Mouse (Mus musculus) embryo, embryonic 11 days (tissue): ENCODE measurements around the gene Osm.
A peak's percentile ranks its signal among the peaks of the same experiment; 100 is the strongest.

ENCODE experiments used
- DNase-seq: peaks from one replicate; pipeline ENCODE4 v3.0.0-alpha.2; 2015

The Osm gene

DNA sequence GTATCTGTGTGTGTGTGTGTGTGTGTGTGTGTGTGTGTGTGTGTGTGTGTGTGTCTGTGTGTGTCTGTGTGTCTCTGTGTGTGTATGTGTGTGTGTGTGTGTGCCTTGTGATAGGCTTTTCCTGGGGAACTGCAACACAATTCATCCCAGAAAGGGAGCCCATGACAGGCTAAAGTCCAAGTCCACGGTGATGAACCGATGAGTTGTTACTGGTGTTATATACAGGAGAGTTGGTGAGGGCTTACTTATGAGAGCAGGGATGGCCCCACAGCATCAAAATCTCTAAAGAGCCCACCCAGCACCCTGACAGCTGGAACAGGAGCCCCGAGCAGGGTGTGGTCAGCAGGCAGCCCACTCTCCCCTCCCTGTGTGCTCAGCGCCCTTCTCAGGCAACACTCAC is 5.0 kb downstream of the Osm start:
- no peak for DNase-seq

DNA sequence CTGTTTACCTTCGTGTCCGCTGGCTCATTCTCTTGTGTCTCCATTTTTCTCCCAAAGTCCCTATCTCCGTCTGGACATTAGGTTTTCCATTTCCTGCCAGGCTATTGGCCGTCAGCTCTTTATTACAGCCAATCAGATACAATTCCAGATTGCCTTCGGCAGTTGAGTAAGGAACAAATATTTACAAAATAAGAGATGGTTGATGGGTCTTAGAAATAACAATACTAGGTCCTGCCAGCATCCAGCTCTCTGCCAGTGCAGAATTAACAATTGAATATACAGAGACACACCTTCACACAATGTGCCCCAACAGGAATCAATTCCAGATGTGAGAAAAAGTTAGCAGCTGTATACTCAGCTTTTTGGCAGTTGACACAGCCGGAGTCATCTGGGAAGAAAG is 9.9 kb downstream of the Osm start:
- no peak for DNase-seq

DNA sequence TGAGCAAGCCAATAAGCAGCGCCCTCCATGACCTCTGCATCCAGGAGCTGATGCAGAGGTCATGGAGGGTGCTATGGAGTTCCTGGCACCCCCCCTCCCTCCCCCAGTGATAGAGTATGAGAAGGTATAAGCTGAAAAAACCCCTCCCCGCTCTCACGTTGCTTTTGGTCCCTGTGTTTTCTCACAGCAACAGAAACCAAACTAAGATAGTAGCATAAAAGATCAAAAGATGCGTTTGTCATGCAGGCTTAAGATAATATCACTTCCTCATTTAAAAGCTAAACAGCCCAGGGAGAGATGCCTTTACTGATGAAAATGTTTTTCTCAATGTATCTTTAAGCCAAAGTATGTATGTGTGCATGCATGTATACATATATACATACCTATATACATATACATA is 10.4 kb downstream of the Osm start:
- no peak for DNase-seq

DNA sequence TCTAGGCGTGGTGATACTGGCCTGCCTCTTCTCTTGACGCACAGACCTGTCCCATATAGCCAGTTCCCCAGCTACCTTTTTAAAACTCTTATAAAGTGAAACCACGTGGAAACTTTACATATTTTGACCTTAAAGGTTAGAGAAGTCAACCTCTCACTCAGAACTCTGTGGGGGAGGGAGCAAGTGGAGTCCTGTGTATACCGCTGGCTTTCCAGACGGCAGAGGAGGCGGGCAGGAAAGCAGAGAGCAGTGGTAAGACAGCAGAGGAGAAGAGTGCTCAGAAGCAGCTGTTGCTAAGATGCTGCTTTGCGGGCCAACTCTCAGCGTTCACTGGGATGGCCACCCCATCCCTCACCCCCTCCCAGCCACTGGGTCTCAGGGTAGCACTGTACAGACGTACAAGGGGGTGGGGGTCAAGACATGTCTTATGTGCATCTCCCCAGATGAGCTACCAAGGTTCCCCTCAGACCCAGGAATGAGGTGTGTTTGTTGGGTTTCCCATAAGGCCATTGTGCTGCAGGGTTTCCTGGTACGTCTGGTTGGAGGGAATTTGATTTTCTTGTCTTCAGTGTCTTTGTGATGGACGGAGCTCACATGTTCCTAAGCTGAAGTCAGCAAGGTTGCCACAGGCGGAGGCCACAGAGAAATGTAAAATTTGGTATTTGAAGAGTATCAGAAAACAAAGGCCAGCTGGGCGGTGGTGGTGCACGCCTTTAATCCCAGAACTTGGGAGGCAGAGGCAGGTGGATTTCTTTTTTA is 11.2 kb downstream of the Osm start:
- DNase-seq: no peak

DNA sequence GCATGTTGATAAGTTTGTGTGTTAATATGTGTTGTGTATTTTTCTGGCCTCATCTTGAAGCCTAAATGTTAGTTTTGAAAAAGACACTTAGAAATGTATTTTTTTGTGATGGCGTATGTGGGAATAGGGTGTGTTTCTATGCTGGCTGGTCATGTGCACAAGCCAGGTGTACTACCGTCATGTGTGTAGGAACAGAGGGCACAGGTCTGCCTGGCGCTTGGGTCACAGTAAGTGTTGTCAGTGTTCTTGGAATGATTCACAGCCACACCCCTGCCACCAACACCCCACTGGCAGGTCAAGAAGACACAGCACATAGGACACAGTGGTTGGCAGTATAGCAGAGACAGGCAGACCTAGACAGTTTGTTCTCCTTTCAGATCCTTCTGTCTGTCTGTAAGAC is 12.9 kb downstream of the Osm start:
- no peak for DNase-seq

DNA sequence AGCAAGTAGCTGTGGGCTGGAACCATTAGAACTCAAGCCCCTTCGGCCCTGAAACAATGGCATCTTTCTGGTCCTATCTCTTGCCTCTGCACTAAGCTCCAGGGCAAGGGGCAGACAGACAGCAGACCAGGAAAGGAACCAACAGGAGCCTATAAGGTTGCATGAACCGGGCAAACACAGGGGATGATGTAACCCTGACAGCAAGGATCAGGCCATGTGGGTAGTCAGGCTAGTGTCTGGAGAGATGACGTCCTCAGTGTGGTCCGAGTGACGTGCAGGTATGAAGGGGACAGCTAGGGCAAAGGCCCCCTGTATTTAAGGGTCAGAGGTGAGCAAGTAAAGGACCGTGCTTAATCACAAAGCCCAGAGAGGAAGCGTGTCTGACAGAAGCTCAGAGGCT is 14.1 kb downstream of the Osm start:
- DNase-seq: no peak

DNA sequence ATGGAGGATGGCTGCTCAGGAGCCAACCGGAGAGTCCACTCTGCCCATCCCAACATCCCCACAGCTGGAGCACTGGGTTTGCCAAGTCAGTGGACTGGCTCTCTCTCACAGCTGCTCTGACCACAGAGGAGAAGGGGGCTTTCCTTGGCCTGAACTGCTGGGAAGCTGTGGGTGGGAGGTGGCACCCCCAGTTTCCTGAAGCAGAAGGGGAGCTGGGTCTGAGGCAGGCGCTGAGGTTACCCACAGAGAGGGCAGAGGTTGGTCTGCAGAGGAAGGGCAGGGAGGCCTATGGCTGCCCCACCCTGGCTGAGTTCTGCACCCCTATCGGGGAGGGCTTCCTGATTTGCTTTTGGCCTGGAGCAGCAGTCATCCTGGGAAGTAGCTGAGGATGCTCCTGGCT is 15.2 kb downstream of the Osm start:
- DNase-seq: no peak

DNA sequence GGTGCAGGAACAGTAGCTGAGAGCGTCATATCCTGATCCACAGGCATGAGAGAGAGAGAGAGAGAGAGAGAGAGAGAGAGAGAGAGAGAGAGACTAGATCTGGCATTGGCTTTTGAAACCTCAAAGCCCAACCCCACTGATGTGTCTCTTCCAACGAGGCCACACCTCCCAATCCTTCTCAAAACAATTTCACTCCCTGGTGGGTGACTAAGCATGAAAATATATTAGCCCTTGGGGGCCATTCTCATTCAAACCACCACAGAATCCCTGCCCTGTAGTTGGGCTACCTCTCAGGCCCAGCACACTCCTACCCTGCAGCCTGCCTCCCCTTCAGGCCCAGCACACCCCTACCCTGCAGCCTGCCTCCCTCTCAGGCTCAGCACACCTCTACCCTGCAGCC is 16.7 kb downstream of the Osm start:
- no peak for DNase-seq

DNA sequence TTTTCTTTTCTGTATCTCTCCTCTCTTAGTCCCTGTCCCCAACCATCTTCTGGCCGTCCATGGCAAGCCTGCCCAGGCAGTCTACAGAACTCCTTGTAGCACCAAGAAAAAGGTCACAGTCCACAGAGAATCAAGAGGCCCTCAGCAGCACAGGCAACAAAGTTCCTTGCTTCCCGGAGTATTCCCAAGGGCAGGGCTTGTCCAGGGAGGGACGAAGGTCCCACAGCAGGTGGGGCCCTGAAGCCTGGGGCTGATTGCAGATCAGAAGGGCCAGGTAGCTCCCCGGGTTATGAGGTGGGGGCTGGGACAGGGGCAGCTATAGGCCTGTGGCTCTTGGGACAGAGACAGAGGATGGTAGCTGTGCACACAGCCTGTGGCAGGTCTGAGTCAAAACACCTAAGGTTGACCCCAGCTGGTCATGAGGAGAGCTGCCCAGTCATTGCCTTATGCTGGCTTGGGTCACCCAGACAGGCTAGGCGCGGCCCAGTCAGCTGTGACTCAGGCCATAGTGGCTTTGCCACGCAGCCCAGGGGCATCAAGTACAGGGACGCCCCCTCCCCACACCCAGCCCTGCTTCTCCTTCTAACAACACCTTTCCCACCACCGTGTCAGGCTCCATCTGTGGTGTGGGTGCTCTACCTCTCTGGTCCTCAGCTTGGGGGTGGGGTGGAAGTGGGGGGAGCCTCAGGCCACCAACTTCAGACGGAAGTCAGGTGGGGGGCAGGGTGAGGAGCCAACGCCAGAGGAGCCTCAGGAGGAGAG is 20.8 kb downstream of the Osm start, which contains the start of gene Lif:
Gene Lif, plus strand, starts transcription at position 712 of the 762 bp plus-strand sequence.
- no peak for DNase-seq

DNA sequence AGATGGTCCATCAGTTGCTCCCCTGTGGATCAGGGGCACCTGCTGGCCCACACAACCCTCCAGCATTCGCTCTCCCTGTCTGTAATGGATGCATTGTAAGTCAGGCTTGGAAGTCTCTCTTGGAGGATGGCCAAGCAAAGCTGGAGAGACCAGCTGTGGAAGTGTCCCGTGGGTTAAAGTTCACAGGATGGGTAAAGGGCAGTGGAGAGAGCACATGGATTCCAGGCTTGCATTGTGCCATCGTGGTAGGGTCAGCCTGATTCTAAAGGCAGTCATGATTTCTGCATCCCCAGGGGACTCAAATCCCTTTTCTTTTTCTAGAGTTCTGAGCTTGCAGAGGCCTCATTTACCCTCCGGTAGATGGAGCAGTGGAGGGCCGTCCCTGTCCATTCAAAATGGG is 21.5 kb downstream of the Osm start:
- DNase-seq: no peak

DNA sequence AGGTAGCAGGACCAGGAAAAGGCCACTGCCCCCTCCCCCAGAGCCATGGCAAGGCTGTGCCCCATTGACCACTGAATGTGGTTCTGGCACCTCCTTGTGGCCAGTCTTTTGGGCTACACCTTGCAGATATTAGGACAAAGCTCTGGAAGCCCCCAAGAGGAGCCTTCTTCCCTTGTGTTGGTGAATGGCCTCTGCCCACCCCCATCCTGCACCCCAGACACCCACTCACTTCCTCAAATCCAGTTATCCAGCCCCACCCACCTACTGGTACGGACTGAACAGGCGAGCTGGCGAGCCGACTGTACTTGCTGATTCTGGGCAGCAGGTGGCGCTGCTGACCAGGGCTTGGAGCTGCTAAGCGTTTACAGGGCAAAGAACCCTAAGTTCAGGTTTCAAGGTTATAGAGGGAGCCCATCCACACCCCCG is 22.4 kb downstream of the Osm start:
- peak; percentile 78 for DNase-seq

DNA sequence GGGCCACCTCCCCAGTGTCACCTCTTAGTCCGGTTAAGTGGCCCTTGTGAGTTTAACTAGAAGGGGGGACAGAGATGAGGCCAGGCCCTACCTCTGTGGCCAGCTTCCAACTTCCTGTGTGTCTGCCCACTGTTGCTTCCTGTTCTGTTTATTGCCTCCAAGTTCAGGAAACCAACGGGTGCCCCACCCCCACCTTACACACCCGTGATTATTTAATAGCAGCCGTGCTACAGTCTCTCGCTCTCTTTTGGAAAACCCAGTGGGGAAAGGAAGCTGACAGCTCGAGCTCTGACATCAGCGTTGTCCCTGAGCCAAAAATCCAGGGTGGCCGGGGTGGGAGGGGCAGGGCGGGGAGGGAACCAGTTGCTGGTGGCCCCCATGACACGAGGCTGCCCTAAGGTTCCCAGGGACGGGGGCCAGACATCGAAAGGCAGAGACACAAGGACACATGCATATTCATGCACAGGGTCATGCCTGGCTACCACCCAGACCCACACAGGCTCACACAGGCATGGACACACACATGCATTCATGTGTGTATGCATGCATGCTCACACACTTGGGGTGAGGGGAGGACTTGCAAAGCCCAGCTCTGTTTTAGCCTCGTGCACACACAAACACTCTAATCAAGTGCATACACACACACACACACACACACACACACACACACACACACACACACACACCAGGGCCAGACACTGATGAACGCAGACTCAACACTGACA is 24.4 kb downstream of the Osm start:
- no peak for DNase-seq

DNA sequence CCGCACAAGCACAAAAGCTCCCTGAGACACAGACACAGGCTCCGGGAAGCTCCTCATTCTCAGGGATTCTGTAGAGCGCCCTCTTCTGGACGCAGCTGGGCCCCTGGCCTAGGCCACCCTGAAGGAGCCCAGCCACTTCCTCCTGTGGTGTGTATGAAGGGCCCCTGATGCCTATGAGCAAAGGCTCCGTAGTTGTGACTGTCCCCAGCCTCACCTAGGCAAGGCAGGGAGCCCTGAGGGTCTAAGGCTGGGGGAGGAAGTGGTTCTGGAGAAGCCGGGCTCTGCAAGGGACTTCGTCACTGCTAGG is 24.9 kb downstream of the Osm start:
- DNase-seq: peak; percentile 67

DNA sequence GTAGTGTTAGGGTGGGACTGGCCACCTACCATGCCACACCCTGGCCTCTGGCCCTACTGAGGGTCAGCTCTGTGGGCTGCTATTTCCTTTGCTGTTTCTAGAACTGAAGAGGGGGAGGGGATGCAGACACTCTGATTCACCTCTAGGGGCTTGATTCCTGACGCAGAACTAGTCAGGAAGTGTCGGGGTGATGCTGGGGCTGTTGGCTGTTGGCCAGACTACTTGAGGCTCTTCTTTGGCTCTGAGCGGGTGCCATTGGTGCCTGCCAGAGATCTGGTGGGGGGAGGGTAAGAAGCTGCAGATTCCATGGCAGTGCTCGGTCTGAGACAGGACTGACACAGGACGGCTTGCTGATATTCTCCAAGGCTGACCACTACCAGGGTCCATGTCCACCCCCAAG is 25.7 kb downstream of the Osm start:
- DNase-seq: peak; percentile 50

DNA sequence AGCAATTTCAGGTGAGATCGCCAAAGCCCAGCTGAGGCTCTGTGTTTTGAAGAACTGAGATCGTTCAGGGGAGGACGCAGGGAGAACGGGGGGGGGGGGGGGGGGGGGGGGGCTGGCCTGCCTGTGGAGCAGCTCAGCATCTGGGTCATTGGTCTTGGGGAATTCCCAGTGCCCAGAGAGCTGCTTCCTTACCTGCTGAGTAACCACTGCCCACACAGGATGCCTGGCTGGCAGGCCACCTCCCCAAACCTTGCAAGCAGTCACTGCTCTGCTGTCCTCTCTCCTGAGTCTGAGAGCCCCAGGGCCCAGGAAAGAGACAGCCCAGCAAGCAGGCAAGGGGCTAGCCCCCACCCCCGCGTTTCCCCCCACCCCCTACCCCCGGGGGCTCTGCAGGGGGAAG is 26.6 kb downstream of the Osm start:
- DNase-seq: no peak

DNA sequence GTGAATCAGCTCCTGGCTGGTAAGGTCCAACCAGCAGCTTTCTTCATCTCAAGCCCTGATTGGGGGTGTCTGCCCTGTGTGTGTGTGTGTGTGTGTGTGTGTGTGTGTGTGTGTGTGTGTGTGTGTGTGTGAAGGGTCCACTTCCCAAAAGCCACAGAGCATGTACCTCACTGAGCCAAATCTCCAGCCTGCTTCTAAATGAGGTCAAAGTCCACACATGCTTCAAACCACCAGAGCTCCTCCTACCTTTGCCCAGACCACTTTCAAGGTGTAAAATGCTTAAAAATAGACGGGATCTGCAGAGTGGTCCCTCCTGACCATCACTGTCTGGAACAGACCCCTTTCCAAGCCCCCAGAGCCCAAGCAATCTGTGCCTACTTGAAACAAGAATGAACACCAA is 27.1 kb downstream of the Osm start:
- DNase-seq: no peak

DNA sequence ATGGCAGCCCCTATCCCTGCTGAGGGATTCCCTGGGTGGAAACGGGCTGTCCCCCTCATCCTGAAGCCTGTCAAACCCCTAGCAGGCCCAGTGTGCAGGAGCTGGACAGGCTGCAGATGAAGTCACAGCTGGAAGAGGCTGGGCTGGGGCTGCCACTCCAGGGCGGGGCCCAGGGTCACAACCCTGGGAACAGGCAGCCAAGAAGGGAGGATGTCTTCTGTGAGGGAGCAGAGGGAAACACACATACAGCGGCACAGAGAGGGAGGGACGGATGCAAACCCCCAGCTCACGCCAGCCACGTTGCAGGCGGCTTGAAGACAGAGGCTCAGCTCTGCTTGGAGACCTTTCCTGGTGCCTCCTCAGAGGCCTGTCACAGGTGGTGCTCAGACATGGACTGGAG is 27.8 kb downstream of the Osm start:
- DNase-seq: no peak

DNA sequence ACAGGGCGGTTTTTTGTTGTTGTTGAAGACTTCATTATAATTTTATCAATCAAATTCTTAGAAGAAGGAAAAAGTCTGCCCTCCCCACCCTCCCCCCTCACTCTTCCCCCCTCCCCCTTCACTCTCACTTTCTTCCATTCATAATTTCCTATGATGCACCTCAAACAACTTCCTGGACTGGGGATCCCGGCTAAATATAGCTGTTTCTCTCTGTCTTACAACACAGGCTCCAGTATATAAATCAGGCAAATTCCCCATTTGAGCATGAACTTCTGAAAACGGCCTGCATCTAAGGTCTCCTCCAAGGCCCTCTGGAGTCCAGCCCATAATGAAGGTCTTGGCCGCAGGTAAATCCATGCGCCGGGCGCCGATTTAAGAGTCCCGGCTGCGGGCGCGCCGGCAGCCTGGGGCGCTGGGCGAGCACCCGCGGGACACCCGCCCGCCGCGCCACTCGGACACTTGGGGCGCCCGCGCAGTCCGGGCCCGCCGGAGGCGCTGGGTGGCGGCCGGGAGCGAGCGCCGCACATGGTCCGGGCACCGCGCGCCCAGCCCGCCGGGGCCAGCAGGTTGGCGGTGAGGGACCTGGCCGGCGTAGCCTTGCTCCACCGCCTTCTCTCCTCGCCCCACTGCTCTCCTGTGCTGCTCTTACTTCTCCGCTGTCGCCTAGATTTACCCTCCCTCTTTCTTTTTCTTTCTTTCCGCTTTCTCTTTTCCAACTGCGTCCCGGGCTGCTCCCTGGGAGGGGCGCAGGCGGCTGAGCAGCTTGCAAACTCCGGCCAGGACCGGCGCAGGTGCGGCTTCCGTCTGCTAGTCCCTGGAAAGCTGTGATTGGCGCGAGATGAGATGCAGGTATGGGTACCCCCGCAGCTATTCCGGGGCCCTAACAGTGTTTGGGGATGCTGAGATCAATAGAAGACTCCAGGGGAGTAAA is 30.3 kb downstream of the Osm start:
- peak; percentile 67 for DNase-seq

DNA sequence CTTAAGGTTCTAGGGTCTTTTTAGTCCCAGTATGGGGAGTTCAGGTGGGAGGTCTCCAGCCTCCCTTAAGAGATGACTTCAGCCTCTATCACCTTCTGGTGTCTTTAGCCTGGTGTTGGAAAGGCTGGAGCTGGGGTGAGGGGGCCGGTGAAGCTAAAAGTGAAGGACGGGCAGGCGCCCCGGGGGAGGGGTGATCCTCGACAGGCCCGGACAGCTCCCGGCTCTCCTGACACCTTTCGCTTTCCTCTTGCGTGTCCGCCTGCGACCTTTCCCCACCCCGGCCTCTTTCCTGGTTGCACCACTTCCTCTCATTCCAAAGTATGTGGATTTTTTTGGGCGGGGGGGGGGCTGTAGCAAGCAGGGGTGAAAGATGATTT is 31.0 kb downstream of the Osm start:
- no peak for DNase-seq

DNA sequence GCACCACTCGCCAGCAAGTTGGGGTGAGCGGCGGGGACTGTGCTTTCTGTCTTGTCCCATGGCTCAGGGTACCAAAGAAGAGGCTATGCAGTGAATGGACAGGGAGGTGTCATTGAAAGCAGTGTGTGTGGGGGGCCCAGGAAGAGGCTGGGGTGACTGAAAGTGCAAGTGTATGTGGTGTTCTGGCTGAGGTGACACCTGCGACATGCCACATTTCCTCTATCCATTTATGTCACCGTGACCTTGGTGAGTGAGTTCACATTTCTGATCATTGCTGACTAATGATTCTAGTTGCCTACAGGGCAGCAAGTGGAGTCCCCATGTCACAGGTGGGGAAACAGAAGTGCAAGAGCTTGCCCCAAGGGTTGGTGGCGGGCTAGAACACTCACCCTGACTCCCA is 32.3 kb downstream of the Osm start:
- no peak for DNase-seq

DNA sequence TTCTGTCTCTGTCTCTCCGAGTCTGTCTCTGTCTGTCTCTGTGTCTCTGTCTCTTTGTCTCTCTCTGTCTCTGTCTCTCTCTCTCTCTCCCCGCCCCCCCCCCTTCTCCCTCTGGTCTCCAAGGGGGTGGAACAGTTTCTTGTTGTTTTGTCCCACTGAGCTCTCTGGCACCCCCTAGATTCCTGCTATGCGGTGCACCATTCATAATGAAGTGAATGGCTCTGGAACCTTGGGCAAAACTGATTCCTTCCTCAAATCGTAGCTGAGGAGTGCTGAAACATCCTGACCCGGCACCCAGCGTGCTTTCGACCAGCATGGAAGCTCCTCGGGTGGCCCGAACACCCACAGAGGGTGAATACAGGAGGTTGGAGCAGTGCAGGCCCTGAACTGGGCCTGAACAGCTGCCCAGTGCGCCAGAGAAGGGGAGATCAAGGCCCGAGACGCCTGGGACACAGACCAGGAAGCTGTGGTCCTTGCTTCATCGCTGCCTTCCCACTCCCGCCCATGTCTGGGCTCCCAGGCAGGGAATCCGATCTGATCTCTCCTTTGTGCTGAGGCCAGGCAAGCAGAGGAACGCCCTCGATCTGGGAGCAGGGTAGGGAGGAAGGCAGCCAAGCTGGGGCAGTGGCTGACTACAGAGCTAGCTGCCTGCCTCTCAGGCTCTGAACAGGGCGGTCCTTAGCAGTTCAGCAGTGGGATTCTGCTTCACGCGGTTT is 34.7 kb downstream of the Osm start:
- peak; percentile 47 for DNase-seq

DNA sequence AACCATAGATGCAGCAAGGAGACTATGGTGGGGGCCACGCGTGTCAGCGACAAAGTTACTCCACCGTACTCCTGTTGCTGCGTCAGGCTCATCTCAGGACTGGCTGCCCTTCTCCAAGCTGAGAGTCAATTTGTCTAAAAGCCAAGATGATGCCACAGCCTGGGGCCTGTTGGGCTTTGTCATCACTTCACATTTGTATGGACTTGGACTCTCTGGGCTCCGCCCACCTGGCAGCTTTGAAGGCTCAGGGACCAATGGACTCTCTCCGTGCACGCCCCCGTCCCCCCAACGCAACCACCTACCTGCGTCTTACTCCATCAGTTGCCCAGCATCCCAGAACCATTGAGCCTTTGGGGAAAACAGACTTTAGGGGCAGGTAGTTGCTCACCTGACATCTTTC is 35.3 kb downstream of the Osm start:
- no peak for DNase-seq
